Mouse (Mus musculus) adrenal gland, postnatal 4 days (tissue): ENCODE measurements around the gene Rpl5. TPM values are rescaled to one million over a fixed set of nuclear protein-coding genes. Genes with fewer than 3 reads are reported as not detected.
"Not testable (repeated sequence)": the region's sequence is repeated elsewhere in the genome, so short reads cannot be mapped to it uniquely, and the experiment has no call there.

ENCODE experiments used
- DNase-seq, 2 experiments: peaks; one replicate each; pipeline ENCODE4 v3.0.0; 2021 to 2022; ENCODE audit warnings: low spot score in 2 of 2, mixed read lengths in 2 of 2
- long read RNA-seq, 2 experiments: library from polyadenylated mRNA; stranded (forward); transcript quantifications; one replicate each; pipeline ENCODE4 v2.0.0; 2021
- total RNA-seq, 2 experiments: library from RNA; stranded (reverse); gene quantifications; 2 replicates each; pipeline ENCODE4 v1.2.3; 2021

The Rpl5 gene
- 100 to 1,000 TPM; 110 to 113 TPM for total RNA-seq
- long read RNA-seq, experiment 1, transcript Rpl5-205 (2 exons, 815 nt): minor isoform, 12 of 1,362 reads
- long read RNA-seq, experiment 1, transcript Rpl5-204 (3 exons, 1,024 nt): major isoform, 1,195 of 1,362 reads
- long read RNA-seq, experiment 1, transcript Rpl5-201 (8 exons, 2,045 nt): minor isoform, 133 of 1,362 reads
- long read RNA-seq, experiment 1, partial matches to known transcripts: 12 of 1,362 reads
- long read RNA-seq, experiment 1, other reads (novel, unspliced or antisense): 10 of 1,362 reads
- long read RNA-seq, experiment 2, transcript Rpl5-205 (2 exons, 815 nt): minor isoform, 18 of 623 reads
- long read RNA-seq, experiment 2, transcript Rpl5-204 (3 exons, 1,024 nt): major isoform, 445 of 623 reads
- long read RNA-seq, experiment 2, transcript Rpl5-201 (8 exons, 2,045 nt): minor isoform, 126 of 623 reads
- long read RNA-seq, experiment 2, partial matches to known transcripts: 25 of 623 reads
- long read RNA-seq, experiment 2, other reads (novel, unspliced or antisense): 9 of 623 reads

- peak; percentile 87 to 90 for DNase-seq
Observed at GRCm38 (mm10) chr5:107900206-107901013, at the start of gene Rpl5. Gene Rpl5, plus strand, starts transcription at chr5:107900502.

- no peak for DNase-seq
Observed at GRCm38 (mm10) chr5:107853807-107854206, 46.5 kb upstream of the Rpl5 start.

GRCm38 (mm10) chr5:107854556-107854955 lies 45.7 kb upstream of the Rpl5 start:
- DNase-seq: no peak

- DNase-seq: no peak
Observed at GRCm38 (mm10) chr5:107855546-107855945, 44.8 kb upstream of the Rpl5 start.

- no peak for DNase-seq
Observed at GRCm38 (mm10) chr5:107858963-107859362, 41.3 kb upstream of the Rpl5 start.

- no peak for DNase-seq
Observed at GRCm38 (mm10) chr5:107863971-107864370, 36.3 kb upstream of the Rpl5 start.

GRCm38 (mm10) chr5:107866127-107867126 lies 33.9 kb upstream of the Rpl5 start:
- no peak for DNase-seq

- peak; percentile 25 to 28 for DNase-seq
Observed at GRCm38 (mm10) chr5:107867970-107868904, 32.1 kb upstream of the Rpl5 start.

GRCm38 (mm10) chr5:107868905-107869424 lies 31.3 kb upstream of the Rpl5 start:
- peak; percentile 69 to 86 for DNase-seq

GRCm38 (mm10) chr5:107869701-107870100 lies 30.6 kb upstream of the Rpl5 start:
- no peak for DNase-seq

GRCm38 (mm10) chr5:107873330-107873729 lies 27.0 kb upstream of the Rpl5 start:
- no peak for DNase-seq

- DNase-seq: no peak
Observed at GRCm38 (mm10) chr5:107873886-107874302, 26.4 kb upstream of the Rpl5 start.

- DNase-seq: no peak
Observed at GRCm38 (mm10) chr5:107874561-107875260, 25.6 kb upstream of the Rpl5 start, which contains the start of gene Evi5. Gene Evi5, minus strand, starts transcription at chr5:107875107.

- DNase-seq: no peak
Observed at GRCm38 (mm10) chr5:107875261-107875611, 25.1 kb upstream of the Rpl5 start.

GRCm38 (mm10) chr5:107877053-107877452 lies 23.2 kb upstream of the Rpl5 start:
- no peak for DNase-seq

- DNase-seq: no peak
Observed at GRCm38 (mm10) chr5:107880710-107881109, 19.6 kb upstream of the Rpl5 start.

- no peak for DNase-seq
Observed at GRCm38 (mm10) chr5:107889994-107890888, 10.1 kb upstream of the Rpl5 start.

- not testable (repeated sequence) for DNase-seq
Observed at GRCm38 (mm10) chr5:107891515-107891914, 8.8 kb upstream of the Rpl5 start.
